Mouse (Mus musculus): ENCODE measurements around the gene Slc16a6.
A peak's percentile ranks its signal among the peaks of the same experiment; 100 is the strongest.

DNA sequence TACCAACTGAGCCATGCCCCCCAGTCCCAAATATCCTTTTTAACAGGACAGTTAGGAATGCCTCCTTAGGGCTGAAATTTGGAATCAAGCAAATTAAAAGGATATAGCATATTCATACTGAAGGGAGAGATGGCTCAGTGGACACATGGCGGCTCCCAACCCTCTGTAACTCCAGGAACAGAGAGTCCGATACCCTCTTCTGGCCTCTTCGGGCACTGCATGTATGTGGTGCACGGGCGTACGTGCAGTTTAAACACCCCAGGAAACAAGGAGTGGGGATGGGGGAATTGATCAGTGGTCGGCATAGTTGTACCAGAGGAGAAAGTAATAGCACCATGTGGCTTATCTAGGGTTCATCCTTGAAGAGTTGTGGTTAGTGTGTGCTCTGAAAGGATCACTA, 28.8 kb downstream of the Slc16a6 start:
- TF ChIP-seq POLR2A (IDR thresholded peaks at IDR 0.05; ENCODE audit: borderline replicate concordance, extremely low read depth, low read depth, low read length) (no peak), CTCF (IDR thresholded peaks at IDR 0.05; ENCODE audit: insufficient read depth, low read length) (peak; percentile 44; the same call in 1 of the 2 replicates)
